Mouse (Mus musculus) liver, adult 2 months (tissue): ENCODE results near the gene Notch2.

Source experiments
- CTCF ChIP-seq: fragments of 200-500 bp; IDR thresholded peaks from 2 replicates; pipeline ENCODE4 v1.5.1; 2011; ENCODE audit warnings: low read depth, low read length, control low read depth
- POLR2A ChIP-seq: fragments of 200-500 bp; IDR thresholded peaks from 2 replicates; pipeline ENCODE4 v1.6.1; 2011; ENCODE audit warnings: low read length, control low read depth; ENCODE audit not compliant: insufficient read depth; ENCODE audit errors: extremely low read depth

- TF ChIP-seq CTCF, result no peak
- peak; percentile 94 for TF ChIP-seq POLR2A
These were observed at the start of gene Notch2 for GRCm38 (mm10) chr3:98013401-98014281.
